Mouse (Mus musculus): ENCODE results near the gene Klf16. TPM values are rescaled to one million over a fixed set of nuclear protein-coding genes. Genes with fewer than 3 reads are reported as not detected.

The Klf16 gene
- total and polyA plus RNA-seq, 3 experiments: 14.1 to 94.0 (median 38.2) TPM

GRCm38 (mm10) chr10:80538180-80538579 lies 38.9 kb downstream of the Klf16 start:
- peak; percentile 51 for DNase-seq (ENCODE audit: extremely low read depth)
- Histone ChIP-seq H3K9me3 (replicated peaks; ENCODE audit: low read length) (no peaks in the 10 kb centered on the region), H3K27ac (ENCODE audit: insufficient read depth, low read depth) (no peak overlapping the region), H3K4me3 (replicated peaks in 1 of 3; ENCODE audit: low read depth in 2 of 3, low read length in 2 of 3, poor library complexity in 1 of 3) (no peak overlapping the region), H3K27me3 (replicated peaks) (peaks cover 10% of the 10 kb centered on the region), H3K9ac (ENCODE audit: insufficient read depth, low read depth) (no peak overlapping the region), H3K36me3 (replicated peaks in 1 of 2; ENCODE audit: control insufficient read depth in 1 of 2, insufficient read depth in 1 of 2, low read length in 1 of 2) (peaks cover 19 to 28% of the 10 kb centered on the region in 2 experiments), H3K4me2 (ENCODE audit: insufficient read depth, low read depth, poor library complexity, severe bottlenecking) (peak overlapping the region; percentile 82; the same call in 1 of the 2 replicates), H3K79me2 (replicated peaks; ENCODE audit: control insufficient read depth, extremely low read depth, insufficient read depth, poor library complexity, severe bottlenecking) (no peaks in the 10 kb centered on the region), H3K4me1 (ENCODE audit: control insufficient read depth in 1 of 2, insufficient read depth in 2 of 2) (peaks cover 21 to 40% of the 10 kb centered on the region in 2 experiments)
- peak; percentile 83 for TF ChIP-seq BHLHE40 (IDR thresholded peaks at IDR 0.05; ENCODE audit: low read depth, low read length)
- TF ChIP-seq ZKSCAN1 (IDR thresholded peaks at IDR 0.05; ENCODE audit: borderline replicate concordance, low read depth, low read length): no peak
- TF ChIP-seq EP300 (IDR thresholded peaks at IDR 0.05; ENCODE audit: low read length): no peak
- peak; percentile 22 for TF ChIP-seq ETS1 (conservative IDR thresholded peaks at IDR 0.05; ENCODE audit: low read depth, low read length)
- no peak for TF ChIP-seq USF2 (conservative IDR thresholded peaks at IDR 0.05; ENCODE audit: low read depth, low read length)
- TF ChIP-seq MYC (IDR thresholded peaks at IDR 0.05; ENCODE audit: low read depth, low read length): no peak
- TF ChIP-seq USF1 (IDR thresholded peaks at IDR 0.05; ENCODE audit: low read depth, low read length): peak; percentile 8; the same call in 1 of the 2 replicates
- dilution Hi-C loops (cut with MboI; ENCODE audit: extremely low pct_ligation_motif_present, extremely low pct_unique_long_range_greater_than_20kb, low sequenced_read_pairs): no loop called here
- in situ Hi-C loops (cut with MboI; ENCODE audit: low pct_ligation_motif_present, low pct_unique_long_range_greater_than_20kb, low sequenced_read_pairs): no loop called here

- H3K36me3 ChIP-seq (replicated peaks in 1 of 2; ENCODE audit: control insufficient read depth in 1 of 2, insufficient read depth in 1 of 2, low read length in 1 of 2): peaks cover 0 to 4% of the 10 kb centered on the region in 2 experiments
- no peaks in the 10 kb centered on the region for H3K9me3 ChIP-seq (replicated peaks; ENCODE audit: low read length)
- H3K79me2 ChIP-seq (replicated peaks; ENCODE audit: control insufficient read depth, extremely low read depth, insufficient read depth, poor library complexity, severe bottlenecking): no peaks in the 10 kb centered on the region
- TF ChIP-seq TBP (conservative IDR thresholded peaks at IDR 0.05; ENCODE audit: low read depth, low read length) (no peak), BHLHE40 (IDR thresholded peaks at IDR 0.05; ENCODE audit: low read depth, low read length) (no peak), MXI1 (IDR thresholded peaks at IDR 0.05; ENCODE audit: low read depth, low read length) (no peak), E2F4 (IDR thresholded peaks at IDR 0.05; ENCODE audit: insufficient replicate concordance, low read depth, low read length) (no peak), ZKSCAN1 (IDR thresholded peaks at IDR 0.05; ENCODE audit: borderline replicate concordance, low read depth, low read length) (no peak)
- H3K4me3 ChIP-seq (replicated peaks in 1 of 3; ENCODE audit: low read depth in 2 of 3, low read length in 2 of 3, poor library complexity in 1 of 3): peak overlapping the region in 1 of 3 experiments; percentile 20
- dilution Hi-C loops (cut with MboI; ENCODE audit: extremely low pct_ligation_motif_present, extremely low pct_unique_long_range_greater_than_20kb, low sequenced_read_pairs): no loop called here
- DNase-seq (ENCODE audit: extremely low read depth): no peak
- in situ Hi-C loops (cut with MboI; ENCODE audit: low pct_ligation_motif_present, low pct_unique_long_range_greater_than_20kb, low sequenced_read_pairs): no loop called here
- peaks cover 10% of the 10 kb centered on the region for H3K27me3 ChIP-seq (replicated peaks)
- peak overlapping the region; percentile 7; the same call in 1 of the 2 replicates for H3K4me2 ChIP-seq (ENCODE audit: insufficient read depth, low read depth, poor library complexity, severe bottlenecking)
- no peak overlapping the region for H3K27ac ChIP-seq (ENCODE audit: insufficient read depth, low read depth)
- H3K9ac ChIP-seq (ENCODE audit: insufficient read depth, low read depth): no peak overlapping the region
- peaks cover 21 to 54% of the 10 kb centered on the region in 2 experiments for H3K4me1 ChIP-seq (ENCODE audit: control insufficient read depth in 1 of 2, insufficient read depth in 2 of 2)
Measured at GRCm38 (mm10) chr10:80535711-80536110, 41.4 kb downstream of the Klf16 start.

GRCm38 (mm10) chr10:80535071-80535470 lies 42.0 kb downstream of the Klf16 start:
- peaks cover 11% of the 10 kb centered on the region for H3K27me3 ChIP-seq (replicated peaks)
- H3K9ac ChIP-seq (ENCODE audit: insufficient read depth, low read depth): no peak overlapping the region
- peak; percentile 42 for DNase-seq (ENCODE audit: extremely low read depth)
- dilution Hi-C loops (cut with MboI; ENCODE audit: extremely low pct_ligation_motif_present, extremely low pct_unique_long_range_greater_than_20kb, low sequenced_read_pairs) (no loop called here), in situ Hi-C loops (cut with MboI; ENCODE audit: low pct_ligation_motif_present, low pct_unique_long_range_greater_than_20kb, low sequenced_read_pairs) (no loop called here)
- no peaks in the 10 kb centered on the region for H3K9me3 ChIP-seq (replicated peaks; ENCODE audit: low read length)
- H3K27ac ChIP-seq (ENCODE audit: insufficient read depth, low read depth): no peak overlapping the region
- no peak for TF ChIP-seq MXI1 (IDR thresholded peaks at IDR 0.05; ENCODE audit: low read depth, low read length)
- TF ChIP-seq RAD21 (IDR thresholded peaks at IDR 0.05; ENCODE audit: low read depth, low read length): no peak
- no peak for TF ChIP-seq GABPA (IDR thresholded peaks at IDR 0.05; ENCODE audit: insufficient replicate concordance, low read depth, low read length)
- TF ChIP-seq ETS1 (conservative IDR thresholded peaks at IDR 0.05; ENCODE audit: low read depth, low read length): no peak
- TF ChIP-seq MAZ (IDR thresholded peaks at IDR 0.05; ENCODE audit: low read depth, low read length): no peak
- no peak for TF ChIP-seq NELFE (IDR thresholded peaks at IDR 0.05; ENCODE audit: low read depth, low read length)
- no peak for TF ChIP-seq CHD2 (IDR thresholded peaks at IDR 0.05; ENCODE audit: low read length)
- TF ChIP-seq ZMIZ1 (IDR thresholded peaks at IDR 0.05; ENCODE audit: low read depth, low read length): no peak
- peaks cover 21 to 54% of the 10 kb centered on the region in 2 experiments for H3K4me1 ChIP-seq (ENCODE audit: control insufficient read depth in 1 of 2, insufficient read depth in 2 of 2)
- 0 out of 2 replicates have a peak overlapping the region, but pooled peaks have one; percentile 7 for H3K4me2 ChIP-seq (ENCODE audit: insufficient read depth, low read depth, poor library complexity, severe bottlenecking)
- H3K4me3 ChIP-seq (replicated peaks in 1 of 3; ENCODE audit: low read depth in 2 of 3, low read length in 2 of 3, poor library complexity in 1 of 3): peak overlapping the region in 1 of 3 experiments; percentile 20
- no peaks in the 10 kb centered on the region for H3K79me2 ChIP-seq (replicated peaks; ENCODE audit: control insufficient read depth, extremely low read depth, insufficient read depth, poor library complexity, severe bottlenecking)
- no peaks in the 10 kb centered on the region for H3K36me3 ChIP-seq (replicated peaks in 1 of 2; ENCODE audit: control insufficient read depth in 1 of 2, insufficient read depth in 1 of 2, low read length in 1 of 2)
